Mouse (Mus musculus) heart, adult 2 months (tissue): ENCODE measurements at regions not wholly inside any gene's neighbourhood (a gene's known extent, or its start where the extent isn't known, plus 50 kb on each side); places are given as distances from the start of the nearest gene placed in this dataset.

Experiments used
- CTCF ChIP-seq: fragments of 200-600 bp; IDR thresholded peaks from 2 replicates; pipeline ENCODE4 v1.8.1; 2022; ENCODE audit warnings: antibody characterized with exemption, mild to moderate bottlenecking, moderate library complexity
- EP300 ChIP-seq: fragments of 200-500 bp; IDR thresholded peaks from 2 replicates; pipeline ENCODE4 v1.6.1; 2011; ENCODE audit warnings: low read depth, low read length, control low read depth; ENCODE audit not compliant: insufficient read depth
- POLR2A ChIP-seq: fragments of 200-500 bp; IDR thresholded peaks from 2 replicates; pipeline ENCODE4 v1.6.1; 2011; ENCODE audit warnings: mild to moderate bottlenecking, low read depth, low read length, control low read depth; ENCODE audit not compliant: insufficient read depth

DNA sequence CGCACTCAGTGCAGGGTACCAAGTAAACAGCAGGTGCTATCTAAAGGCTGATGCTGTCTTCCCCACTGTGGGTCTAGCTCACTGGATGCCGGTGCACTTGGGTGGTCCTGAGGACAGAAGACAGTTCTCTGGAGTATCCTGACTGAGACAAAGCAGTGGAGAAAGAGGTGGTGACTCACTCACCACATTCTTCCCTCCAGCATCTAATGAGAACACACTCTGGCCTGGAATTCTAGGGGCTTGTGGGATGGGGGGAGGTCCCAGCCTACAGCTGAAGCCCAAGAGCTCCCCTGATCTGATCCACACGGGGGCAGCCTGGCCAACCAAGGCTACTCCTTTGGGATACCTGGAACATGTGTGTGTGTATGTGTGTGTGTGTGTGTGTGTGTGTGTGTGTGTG, 74.4 kb upstream of the Gsc start:
- TF ChIP-seq POLR2A (no peak), EP300 (no peak), CTCF (no peak)
